Mouse (Mus musculus) myocyte (in vitro differentiated cells): ENCODE data around the gene Zfp646.

Source experiments
- MAX ChIP-seq: IDR thresholded peaks from one replicate; pipeline ENCODE4 v1.6.1; 2011; ENCODE audit warnings: low read depth, mild to moderate bottlenecking, control low read depth
- MYOG ChIP-seq, 3 experiments: IDR thresholded peaks; one replicate each; pipeline ENCODE4 v1.6.1; 2011; ENCODE audit warnings: control low read depth in 2 of 3, low read depth in 2 of 3, mild to moderate bottlenecking in 2 of 3; ENCODE audit not compliant: insufficient read length in 2 of 3, control insufficient read depth in 1 of 3, insufficient read depth in 1 of 3
- POLR2A ChIP-seq: IDR thresholded peaks from one replicate; pipeline ENCODE4 v1.6.1; 2011; ENCODE audit warnings: low read depth, mild to moderate bottlenecking, control low read depth, moderate library complexity; ENCODE audit not compliant: insufficient read length

- TF ChIP-seq POLR2A (no peak), MAX (no peak), MYOG (IDR thresholded peaks at IDR 0.05; ENCODE audit: control insufficient read depth in 1 of 3, insufficient read depth in 1 of 3, insufficient read length in 2 of 3, low read depth in 2 of 3) (no peak)
These were observed 5.7 kb upstream of the Zfp646 start for GRCm38 (mm10) chr7:127870136-127870821.
